Mouse (Mus musculus) brain, embryonic 14.5 days (tissue): ENCODE measurements around the gene Gm13212.
"Not testable (repeated sequence)": the region's sequence is repeated elsewhere in the genome, so short reads cannot be mapped to it uniquely, and the experiment has no call there.

Experiments used
- CTCF ChIP-seq: fragments of 200-500 bp; IDR thresholded peaks from 2 replicates; pipeline ENCODE4 v1.5.1; 2012; ENCODE audit warnings: inconsistent platforms, mild to moderate bottlenecking, moderate library complexity, borderline replicate concordance; ENCODE audit not compliant: insufficient read depth, insufficient read length; ENCODE audit errors: extremely low read depth
- POLR2A ChIP-seq: fragments of 200-500 bp; IDR thresholded peaks from 2 replicates; pipeline ENCODE4 v1.6.1; 2012; ENCODE audit warnings: mild to moderate bottlenecking, inconsistent platforms, borderline replicate concordance; ENCODE audit not compliant: poor library complexity, insufficient read depth, insufficient read length, severe bottlenecking; ENCODE audit errors: extremely low read depth

DNA sequence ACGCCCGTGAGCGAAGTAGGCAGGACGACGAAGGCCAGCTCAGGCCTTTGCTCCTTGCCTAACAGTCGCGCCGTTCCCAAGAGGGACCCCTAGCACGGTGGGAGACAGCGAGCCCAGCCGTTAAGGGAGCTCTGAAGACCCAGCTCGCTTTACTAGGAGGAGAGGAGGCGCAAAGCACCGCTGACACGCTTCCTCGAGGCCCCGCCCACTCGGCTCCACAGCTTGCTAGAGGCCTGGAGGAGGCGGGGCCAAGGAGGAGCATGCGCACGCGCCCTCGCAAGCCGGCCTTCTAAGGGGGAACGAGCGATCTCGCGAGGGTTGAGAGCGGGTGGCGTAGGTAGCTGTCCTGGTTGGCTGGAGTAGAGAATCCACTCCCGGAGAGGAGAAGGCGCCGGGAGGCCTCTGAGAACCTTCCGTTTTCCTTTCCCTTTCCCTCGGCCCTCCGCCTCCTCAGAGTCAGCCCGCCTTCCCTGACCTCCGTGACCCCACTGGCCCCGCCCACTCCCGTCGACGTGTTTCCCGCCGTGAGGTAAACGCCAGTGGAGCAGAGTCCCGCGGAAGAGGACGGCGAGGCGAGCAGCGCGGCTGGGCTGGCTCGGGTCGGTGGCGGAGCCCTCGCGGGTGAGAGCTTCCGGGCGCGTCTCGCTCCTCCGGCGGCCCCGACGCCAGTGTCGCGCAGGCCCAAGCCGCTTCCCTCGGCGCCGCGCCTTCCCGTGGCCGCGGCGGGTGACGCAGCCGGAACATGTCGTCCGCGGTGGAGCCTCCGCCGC lies 55.6 kb downstream of the Gm13212 start:
- TF ChIP-seq CTCF, POLR2A: not testable (repeated sequence)
